Mouse (Mus musculus) olfactory bulb, adult 2 months (tissue): Measurements from ENCODE around the gene Grik2. TPM values are rescaled to one million over a fixed set of nuclear protein-coding genes. Genes with fewer than 3 reads are reported as not detected.

Experiments used
- H3K27ac ChIP-seq: fragments of 200-500 bp; 2 replicates; pipeline ENCODE4 v1.5.1; 2012; ENCODE audit warnings: low read depth, low read length; ENCODE audit not compliant: insufficient read depth
- H3K4me1 ChIP-seq: fragments of 200-500 bp; 2 replicates; pipeline ENCODE4 v1.6.1; 2012; ENCODE audit warnings: low read length; ENCODE audit not compliant: control insufficient read depth, insufficient read depth
- H3K4me3 ChIP-seq: fragments of 200-500 bp; 2 replicates; pipeline ENCODE4 v1.5.1; 2012; ENCODE audit warnings: mild to moderate bottlenecking, low read depth, low read length, moderate library complexity; ENCODE audit not compliant: insufficient read depth
- CTCF ChIP-seq: fragments of 200-500 bp; IDR thresholded peaks from 2 replicates; pipeline ENCODE4 v1.5.1; 2012; ENCODE audit warnings: low read depth, mild to moderate bottlenecking, low read length, moderate library complexity; ENCODE audit not compliant: insufficient read depth
- POLR2A ChIP-seq: fragments of 200-500 bp; IDR thresholded peaks from 2 replicates; pipeline ENCODE4 v1.6.1; 2012; ENCODE audit warnings: mild to moderate bottlenecking, low read depth, low read length, moderate library complexity; ENCODE audit not compliant: insufficient read depth
- WGBS: fragments of 180-500 bp; shearing (Covaris S2); methylation state at CpG from one replicate; pipeline ENCODE4 v1.1.7; 2018; 5-methylcytosine and 5-hydroxymethylcytosine counted together
- polyA plus RNA-seq: library from polyadenylated mRNA; stranded (reverse); fragments of >200 nt; gene quantifications from 2 replicates; pipeline ENCODE4 v1.2.4, GENCODE M21; 2012; ENCODE audit warnings: low replicate concordance; ENCODE audit not compliant: missing spikeins, insufficient read depth, insufficient read length

Grik2 gene
- polyA plus RNA-seq, 1 experiment: 69.6 TPM

DNA sequence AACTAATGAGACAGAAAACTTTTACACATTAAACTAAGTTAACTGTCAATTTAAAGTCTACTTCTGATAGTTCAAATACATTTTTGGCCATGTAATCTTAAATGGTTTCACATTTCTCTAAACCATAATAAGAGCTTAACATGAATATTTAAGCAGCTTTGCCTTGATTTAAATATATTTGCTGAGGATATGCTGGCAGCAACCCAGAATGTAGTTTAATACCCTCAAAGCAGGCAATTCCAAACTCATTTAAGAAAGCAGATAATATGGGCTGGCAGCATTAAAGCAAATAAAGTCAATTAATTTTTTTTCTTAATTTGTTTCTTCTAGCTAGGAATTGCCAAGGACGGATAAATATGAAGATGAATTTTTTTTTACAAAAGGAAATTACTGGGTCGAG, 56.7 kb downstream of the Grik2 start:
- no peak overlapping the region for H3K27ac ChIP-seq
- TF ChIP-seq POLR2A: no peak
- no peak for TF ChIP-seq CTCF
- WGBS: 47% methylated on average over 2 of the region's 2 CpGs
- no peaks in the 10 kb centered on the region for H3K4me1 ChIP-seq
- no peak overlapping the region for H3K4me3 ChIP-seq

DNA sequence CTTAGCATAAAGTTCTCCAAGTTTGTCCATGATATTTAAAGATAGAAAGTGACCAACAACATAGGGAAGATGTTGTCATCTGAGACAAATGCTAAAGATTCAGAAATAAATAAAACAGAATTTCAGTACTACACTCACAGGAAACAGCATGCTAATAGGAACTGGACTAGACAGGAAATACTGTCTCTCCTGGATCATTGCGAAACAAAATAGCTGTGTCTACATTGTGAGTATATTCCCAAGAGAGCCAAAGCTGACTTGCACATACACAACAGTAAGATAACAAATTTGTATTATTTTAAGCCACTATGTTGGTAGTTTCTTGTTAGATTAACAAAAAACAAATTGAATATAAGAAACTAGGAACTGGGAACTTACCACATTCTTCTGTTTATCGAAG, 64.9 kb downstream of the Grik2 start:
- no peak overlapping the region for H3K4me3 ChIP-seq
- H3K27ac ChIP-seq: no peak overlapping the region
- H3K4me1 ChIP-seq: no peaks in the 10 kb centered on the region
- 91% methylated on average over 2 of the region's 2 CpGs for WGBS
- TF ChIP-seq CTCF (no peak), POLR2A (no peak)

DNA sequence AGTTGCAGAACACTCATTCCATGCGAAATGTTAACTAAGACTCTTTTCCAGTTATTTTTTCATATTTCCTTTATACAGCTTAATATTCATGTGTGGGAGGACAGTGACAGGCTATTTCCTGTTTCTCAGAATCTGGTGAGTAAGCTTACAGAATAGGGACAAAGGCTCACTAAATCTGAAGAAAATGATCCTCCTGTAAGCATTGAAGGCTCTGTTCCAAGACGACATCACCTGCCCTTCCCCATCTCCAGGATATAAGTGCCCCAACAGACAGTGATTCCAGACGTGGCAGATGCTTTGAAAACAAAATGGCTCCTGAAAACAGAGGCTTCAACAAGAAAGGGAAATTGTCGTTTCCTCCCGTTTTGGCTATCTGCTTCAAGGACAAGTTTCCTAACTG, 71.7 kb downstream of the Grik2 start:
- WGBS: 72% methylated on average over 5 of the region's 5 CpGs
- TF ChIP-seq CTCF (no peak), POLR2A (no peak)
- no peak overlapping the region for H3K27ac ChIP-seq

DNA sequence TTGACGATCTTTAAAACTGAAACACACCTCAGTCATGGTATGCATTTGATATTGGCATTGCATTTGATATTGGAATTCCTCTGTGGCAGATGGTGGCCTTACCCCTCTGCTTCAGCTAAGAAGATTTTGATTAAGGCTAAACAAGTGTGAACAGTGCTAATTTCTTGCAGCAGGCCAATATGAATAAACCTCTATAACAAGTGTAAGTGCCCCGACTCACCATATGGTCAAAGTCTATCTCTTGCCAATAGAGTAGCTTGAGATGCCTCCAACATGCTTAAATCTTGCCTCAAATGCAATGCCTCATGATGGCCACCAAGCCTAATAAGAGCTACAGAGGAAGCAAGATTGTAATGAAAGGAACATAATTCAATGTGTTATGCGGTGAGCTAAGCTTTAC, 78.8 kb downstream of the Grik2 start:
- H3K4me3 ChIP-seq: no peak overlapping the region
- H3K27ac ChIP-seq: no peak overlapping the region
- no peaks in the 10 kb centered on the region for H3K4me1 ChIP-seq
- TF ChIP-seq POLR2A (no peak), CTCF (no peak)
- 88% methylated on average over 3 of the region's 3 CpGs for WGBS

More for the DNA sequence above, 71.7 kb downstream of the Grik2 start:
- Histone ChIP-seq H3K4me1 (no peaks in the 10 kb centered on the region), H3K4me3 (no peak overlapping the region)

DNA sequence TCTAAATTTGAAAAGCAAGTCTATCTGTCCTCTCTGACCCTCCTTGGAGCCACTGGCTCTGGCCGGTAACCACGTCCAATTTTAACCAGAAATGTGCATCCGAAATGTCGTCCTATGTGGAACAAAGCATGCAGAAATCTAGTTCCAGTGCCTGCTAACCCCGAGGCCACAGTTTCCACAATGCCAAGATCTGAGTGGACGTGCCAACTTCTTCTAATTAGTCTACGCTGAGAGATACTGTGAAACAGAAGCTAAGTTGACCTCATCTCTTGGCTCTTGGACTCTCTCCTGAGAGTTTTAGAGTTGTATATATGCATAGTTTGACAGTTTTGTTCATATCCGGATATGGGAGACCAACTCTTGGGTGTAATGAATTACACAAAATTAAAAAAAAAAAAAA, 84.1 kb downstream of the Grik2 start:
- Histone ChIP-seq H3K4me3 (no peak overlapping the region), H3K27ac (no peak overlapping the region), H3K4me1 (no peaks in the 10 kb centered on the region)
- TF ChIP-seq CTCF: no peak
- TF ChIP-seq POLR2A: no peak
- 68% methylated on average over 8 of the region's 8 CpGs for WGBS

DNA sequence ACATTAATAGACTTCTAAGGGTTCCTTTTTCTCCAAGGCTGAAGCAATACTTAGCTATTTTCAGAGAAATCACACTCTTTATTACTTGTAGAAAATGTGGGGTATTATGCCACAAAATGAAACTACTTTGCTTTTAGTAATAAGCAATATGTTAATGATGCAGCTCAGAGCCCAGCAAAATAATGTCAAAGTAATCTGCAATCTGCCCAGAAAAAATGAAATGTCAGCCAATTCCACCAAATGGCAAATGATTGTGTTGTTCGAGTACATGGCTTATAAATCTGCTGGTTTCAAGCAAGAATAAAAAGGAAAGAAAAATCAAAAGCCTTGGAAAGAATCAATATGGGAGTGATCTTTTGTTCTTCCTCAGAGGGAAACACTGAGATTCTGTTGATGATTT, 136.2 kb downstream of the Grik2 start:
- no peak for TF ChIP-seq CTCF
- H3K27ac ChIP-seq: no peak overlapping the region
- H3K4me3 ChIP-seq: no peak overlapping the region
- H3K4me1 ChIP-seq: no peaks in the 10 kb centered on the region
- 25% methylated on average over 1 of the region's 1 CpGs for WGBS

DNA sequence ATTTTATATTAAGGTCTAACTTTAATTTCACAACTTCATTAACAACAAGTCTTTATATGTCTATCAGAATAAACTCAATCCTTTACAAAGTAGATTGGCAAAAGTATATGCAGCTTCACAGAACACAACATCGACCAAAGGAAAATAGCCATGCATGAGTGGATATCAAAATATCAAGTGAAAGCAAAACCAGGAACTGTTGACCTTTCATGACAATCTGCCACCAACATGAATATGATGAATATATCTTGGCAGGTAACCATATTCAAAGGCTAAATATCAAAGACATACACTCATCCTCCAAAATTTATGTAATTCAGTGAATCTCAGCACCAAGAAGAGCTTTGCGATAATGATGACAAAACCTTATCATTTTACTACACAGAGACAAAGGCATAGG, 141.4 kb downstream of the Grik2 start:
- Histone ChIP-seq H3K4me1 (no peaks in the 10 kb centered on the region), H3K27ac (no peak overlapping the region), H3K4me3 (no peak overlapping the region)
- WGBS: 96% methylated on average over 2 of the region's 2 CpGs
- TF ChIP-seq CTCF: no peak
- TF ChIP-seq POLR2A: no peak

DNA sequence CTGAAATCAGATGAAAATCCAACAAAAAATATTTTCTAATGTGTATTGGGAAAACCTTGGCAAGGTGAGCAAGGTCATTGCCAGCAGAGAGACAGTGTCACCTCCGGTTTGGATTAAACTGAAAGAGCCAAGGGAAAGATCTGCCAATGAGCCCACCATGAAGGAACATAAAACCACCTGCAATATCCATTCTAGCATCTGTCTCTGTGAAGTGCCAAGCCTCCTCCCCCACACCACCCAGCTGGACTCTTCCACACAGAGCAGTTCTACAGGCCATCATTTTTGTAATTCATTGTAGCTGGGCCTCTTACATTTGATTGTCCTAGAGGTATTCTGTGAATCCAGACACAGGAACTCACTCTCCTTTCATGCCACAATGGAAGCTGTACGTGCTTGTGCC, 148.7 kb downstream of the Grik2 start:
- whole genome bisulfite sequencing: 83% methylated on average over 2 of the region's 2 CpGs
- TF ChIP-seq POLR2A (no peak), CTCF (no peak)
- no peak overlapping the region for H3K4me3 ChIP-seq
- H3K4me1 ChIP-seq: no peaks in the 10 kb centered on the region
- H3K27ac ChIP-seq: no peak overlapping the region

DNA sequence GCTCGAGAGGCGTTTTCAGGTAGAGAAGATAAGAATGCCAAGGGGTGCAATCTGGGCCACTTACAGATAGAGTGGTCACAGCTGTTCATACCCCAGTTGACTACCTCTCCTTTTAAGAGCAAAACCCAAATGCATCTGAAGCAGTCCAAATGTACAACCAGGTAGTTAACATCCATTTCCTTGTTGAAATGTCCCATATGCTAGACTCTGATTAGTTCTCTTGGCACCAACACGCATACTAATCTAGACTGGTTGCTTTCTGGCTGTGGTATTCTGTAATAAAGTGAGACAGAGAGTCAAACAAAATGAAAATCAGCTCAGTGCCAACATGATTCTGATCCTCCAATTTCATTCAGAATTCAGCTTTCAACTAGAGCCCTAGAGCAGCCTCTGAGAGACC, 164.6 kb downstream of the Grik2 start:
- TF ChIP-seq POLR2A: no peak
- TF ChIP-seq CTCF: no peak
- H3K4me3 ChIP-seq: no peak overlapping the region

DNA sequence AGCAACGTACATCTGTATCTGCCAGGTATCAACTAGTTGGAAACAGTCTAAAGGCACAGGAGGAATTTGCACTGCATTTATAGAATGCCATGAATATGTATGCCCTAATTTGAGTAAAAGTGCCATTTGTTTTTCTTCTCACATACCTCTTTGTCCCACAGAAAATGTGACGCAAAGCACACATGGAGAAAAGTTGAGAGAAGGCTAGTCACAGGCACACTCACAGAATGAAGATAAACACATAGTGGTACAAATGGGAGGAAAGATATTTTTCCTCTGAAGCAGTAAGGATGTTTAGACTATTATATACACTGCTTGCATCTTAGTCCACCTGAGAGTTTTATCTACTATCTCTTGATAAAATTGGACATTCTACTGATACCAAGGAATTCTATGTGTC, 190.9 kb downstream of the Grik2 start:
- Histone ChIP-seq H3K4me3 (no peak overlapping the region), H3K27ac (no peak overlapping the region), H3K4me1 (no peaks in the 10 kb centered on the region)
- no peak for TF ChIP-seq CTCF
- TF ChIP-seq POLR2A: no peak
- WGBS: 75% methylated on average over 2 of the region's 2 CpGs

More for the DNA sequence above, 164.6 kb downstream of the Grik2 start:
- Histone ChIP-seq H3K4me1 (no peaks in the 10 kb centered on the region), H3K27ac (no peak overlapping the region)
- 94% methylated on average over 3 of the region's 3 CpGs for WGBS
